Mouse (Mus musculus): ENCODE results near the gene Aip. TPM values are rescaled to one million over a fixed set of nuclear protein-coding genes. Genes with fewer than 3 reads are reported as not detected.
A peak's percentile ranks its signal among the peaks of the same experiment; 100 is the strongest.
"Not testable (repeated sequence)": the region's sequence is repeated elsewhere in the genome, so short reads cannot be mapped to it uniquely, and the experiment has no call there.

The Aip gene
- polyA plus RNA-seq, 1 experiment from 2014 or later: 98.5 TPM

DNA sequence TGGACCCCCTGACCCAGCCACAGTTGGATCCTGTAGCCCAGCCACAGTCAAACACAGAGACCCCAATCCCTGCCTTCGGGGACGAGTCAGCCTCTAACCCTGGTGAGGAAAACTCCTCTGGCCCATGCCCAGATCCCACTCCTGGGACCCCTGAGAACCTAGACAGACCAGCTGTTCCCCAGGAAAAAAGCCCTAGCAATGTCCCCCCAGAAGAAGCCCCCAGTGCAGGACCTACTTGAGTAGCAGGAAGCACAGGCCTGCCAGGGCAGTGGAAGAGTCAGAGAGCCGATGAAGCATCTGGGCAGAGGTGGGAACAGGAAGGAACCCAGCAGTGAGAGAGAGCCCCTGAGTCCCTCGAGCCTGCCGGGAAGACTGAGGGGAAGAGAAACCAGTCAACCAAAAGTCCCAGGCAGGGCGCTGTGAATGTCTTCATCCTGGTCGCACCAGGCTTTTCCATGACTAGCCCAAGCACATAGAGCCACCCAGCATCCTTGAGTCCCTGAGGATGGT is 18.2 kb upstream of the Aip start, which contains the start of gene Cabp4:
Cabp4 (minus strand) TSS at position 275 of the 510 bp plus-strand sequence.
- no peak for ATAC-seq (ENCODE audit: low FRiP score, low read depth)
- Histone ChIP-seq H3K9ac (peak within 1 kb of the TSS; percentile 19; the same call in 1 of the 2 replicates), H3K27ac (no peak within 1 kb of the TSS), H3K4me1 (peaks cover 6% of the 10 kb centered on the region), H3K36me3 (no peaks in the 10 kb centered on the region), H3K27me3 (no peaks in the 10 kb centered on the region), H3K4me3 (no peak within 1 kb of the TSS), H3K4me2 (replicated peaks) (no peak within 1 kb of the TSS), H3K9me3 (no peaks in the 10 kb centered on the region)
- 89% methylated on average over 7 of the region's 7 CpGs for WGBS

DNA sequence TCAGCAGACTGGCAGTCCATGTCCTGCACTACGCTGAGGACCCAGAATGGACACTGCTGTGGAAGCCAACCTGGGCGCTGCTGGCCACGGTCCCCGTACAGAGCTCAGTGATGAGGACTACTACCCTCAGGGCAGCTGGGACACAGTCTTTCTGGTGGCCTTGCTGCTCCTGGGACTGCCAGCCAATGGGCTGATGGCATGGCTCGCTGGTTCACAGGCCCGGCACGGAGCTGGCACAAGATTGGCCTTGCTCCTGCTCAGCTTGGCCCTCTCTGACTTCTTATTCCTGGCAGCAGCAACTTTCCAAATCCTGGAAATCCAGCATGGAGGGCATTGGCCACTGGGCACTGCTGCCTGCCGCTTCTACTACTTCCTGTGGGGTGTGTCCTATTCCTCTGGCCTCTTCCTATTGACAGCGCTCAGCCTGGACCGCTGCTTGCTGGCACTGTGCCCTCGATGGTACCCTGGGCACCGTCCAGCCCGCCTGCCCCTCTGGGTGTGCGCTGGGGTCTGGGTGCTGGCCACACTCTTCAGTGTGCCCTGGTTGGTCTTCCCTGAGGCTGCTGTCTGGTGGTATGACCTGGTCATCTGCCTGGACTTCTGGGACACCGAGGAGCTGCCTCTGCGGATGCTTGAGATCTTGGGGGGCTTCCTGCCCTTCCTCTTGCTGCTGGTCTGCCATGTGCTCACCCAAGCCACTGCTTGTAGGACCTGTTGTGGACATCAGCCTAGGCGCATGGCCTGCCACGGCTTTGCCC is 16.9 kb upstream of the Aip start:
- no peak for ATAC-seq (ENCODE audit: low FRiP score, low read depth)
- H3K27ac ChIP-seq: no peak overlapping the region
- peaks cover under 1% of the 10 kb centered on the region; the same call in 1 of the 2 replicates for H3K4me1 ChIP-seq
- H3K36me3 ChIP-seq: no peaks in the 10 kb centered on the region
- WGBS: 95% methylated on average over 18 of the region's 18 CpGs
- 0 out of 2 replicates have a peak overlapping the region, but pooled peaks have one; percentile 25 for H3K9ac ChIP-seq
- H3K27me3 ChIP-seq: no peaks in the 10 kb centered on the region
- no peaks in the 10 kb centered on the region for H3K9me3 ChIP-seq
- no peak overlapping the region for H3K4me3 ChIP-seq
- H3K4me2 ChIP-seq (replicated peaks): no peak overlapping the region

DNA sequence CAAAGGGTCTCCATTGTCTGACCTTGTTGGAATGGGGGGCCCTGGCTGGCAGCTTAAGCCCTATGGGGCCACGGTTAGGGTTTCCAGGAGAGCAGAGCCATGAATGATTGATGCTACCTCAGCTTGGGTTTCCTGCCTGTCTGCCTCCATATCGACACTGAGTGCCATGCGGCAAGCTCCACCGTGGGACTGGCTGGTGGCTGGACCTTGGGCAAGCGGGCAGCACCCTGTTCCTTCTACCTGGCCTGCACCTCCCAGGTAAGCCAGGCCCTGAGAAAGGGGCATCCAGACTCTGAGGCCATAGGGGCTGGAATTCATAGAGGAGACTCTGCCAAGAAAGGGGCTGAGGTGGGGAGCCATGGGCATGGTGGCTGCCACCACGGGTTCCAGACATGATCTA is 14.5 kb upstream of the Aip start:
- Histone ChIP-seq H3K27me3 (no peaks in the 10 kb centered on the region), H3K36me3 (no peaks in the 10 kb centered on the region), H3K4me2 (replicated peaks) (no peak overlapping the region), H3K4me3 (no peak overlapping the region), H3K4me1 (no peaks in the 10 kb centered on the region), H3K27ac (no peak overlapping the region), H3K9ac (no peak overlapping the region), H3K9me3 (no peaks in the 10 kb centered on the region)
- WGBS: 76% methylated on average over 6 of the region's 6 CpGs
- ATAC-seq (ENCODE audit: low FRiP score, low read depth): no peak

DNA sequence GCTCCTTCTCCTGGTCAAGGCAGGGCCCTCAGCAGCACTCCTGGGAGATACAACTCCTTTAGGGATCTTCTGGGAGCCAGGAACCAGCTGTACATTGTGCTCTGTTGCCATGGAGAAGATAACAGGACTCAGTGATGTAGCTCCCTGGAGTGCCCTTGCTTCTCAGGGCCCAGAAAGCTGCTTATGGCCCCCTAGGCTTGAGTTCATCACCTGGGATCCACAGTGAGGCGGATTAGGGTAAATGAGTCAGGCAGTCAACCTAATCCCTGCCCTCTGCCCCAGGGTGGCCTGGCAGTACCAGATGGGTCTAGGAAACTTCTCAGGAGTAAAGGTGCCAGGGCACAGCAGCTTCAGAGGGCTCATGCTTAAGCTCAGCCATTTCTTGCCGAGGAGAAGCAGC is 13.8 kb upstream of the Aip start, which contains the start of gene Gpr152:
Gpr152 (plus strand) TSS at position 342 of the 400 bp plus-strand sequence.
- Histone ChIP-seq H3K9ac (0 out of 2 replicates have a peak within 1 kb of the TSS, but pooled peaks have one; percentile 1), H3K4me1 (no peaks in the 10 kb centered on the region), H3K27ac (no peak within 1 kb of the TSS), H3K27me3 (no peaks in the 10 kb centered on the region), H3K4me3 (no peak within 1 kb of the TSS), H3K4me2 (replicated peaks) (no peak within 1 kb of the TSS), H3K9me3 (no peaks in the 10 kb centered on the region), H3K36me3 (no peaks in the 10 kb centered on the region)
- 63% methylated on average over 2 of the region's 2 CpGs for WGBS
- ATAC-seq (ENCODE audit: low FRiP score, low read depth): no peak

DNA sequence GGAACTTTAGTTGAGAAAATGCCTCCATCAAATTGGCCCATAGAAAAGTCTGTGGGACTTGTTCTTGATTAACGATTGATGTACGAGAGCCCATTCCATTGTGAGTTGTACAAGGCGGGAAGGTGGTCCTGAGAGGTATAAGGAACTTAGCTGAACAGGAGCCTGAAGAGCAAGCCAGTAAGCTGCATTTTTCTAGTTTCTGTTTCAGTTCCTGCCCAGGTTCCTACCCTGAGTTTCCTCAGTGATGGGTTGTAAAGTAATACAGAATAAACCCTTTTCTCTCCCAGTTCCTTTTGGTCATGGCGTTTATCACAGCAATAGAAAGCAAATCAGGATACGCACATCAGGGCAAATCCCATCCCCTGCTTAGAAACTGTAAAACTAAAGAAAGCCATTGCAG is 12.3 kb upstream of the Aip start:
- Histone ChIP-seq H3K27ac (no peak overlapping the region), H3K36me3 (peaks cover 8% of the 10 kb centered on the region), H3K9ac (no peak overlapping the region), H3K4me3 (no peak overlapping the region), H3K9me3 (no peaks in the 10 kb centered on the region), H3K4me1 (no peaks in the 10 kb centered on the region), H3K27me3 (no peaks in the 10 kb centered on the region), H3K4me2 (replicated peaks) (no peak overlapping the region)
- 82% methylated on average over 5 of the region's 5 CpGs for WGBS
- no peak for ATAC-seq (ENCODE audit: low FRiP score, low read depth)

DNA sequence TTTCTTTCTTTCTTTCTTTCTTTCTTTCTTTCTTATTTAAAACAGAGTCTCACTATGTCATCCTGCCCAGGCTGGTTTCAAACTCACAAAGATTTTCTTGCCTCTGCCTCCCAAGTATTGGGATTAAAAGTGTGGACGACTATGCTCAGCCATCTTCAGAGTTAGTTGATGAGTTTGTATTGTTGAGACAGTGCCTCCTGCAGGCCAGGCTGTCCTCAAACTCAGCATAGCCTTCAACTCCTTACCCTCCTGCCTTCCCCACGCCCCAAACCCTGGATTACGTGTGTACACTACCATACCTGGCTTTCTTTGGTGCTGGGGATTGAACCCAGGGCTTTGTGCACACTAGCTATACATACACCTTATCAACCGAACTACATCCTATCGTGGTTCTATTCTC is 10.8 kb upstream of the Aip start:
- no peak for ATAC-seq (ENCODE audit: low FRiP score, low read depth)
- WGBS: 85% methylated on average over 5 of the region's 5 CpGs
- H3K4me2 ChIP-seq (replicated peaks): no peak overlapping the region

DNA sequence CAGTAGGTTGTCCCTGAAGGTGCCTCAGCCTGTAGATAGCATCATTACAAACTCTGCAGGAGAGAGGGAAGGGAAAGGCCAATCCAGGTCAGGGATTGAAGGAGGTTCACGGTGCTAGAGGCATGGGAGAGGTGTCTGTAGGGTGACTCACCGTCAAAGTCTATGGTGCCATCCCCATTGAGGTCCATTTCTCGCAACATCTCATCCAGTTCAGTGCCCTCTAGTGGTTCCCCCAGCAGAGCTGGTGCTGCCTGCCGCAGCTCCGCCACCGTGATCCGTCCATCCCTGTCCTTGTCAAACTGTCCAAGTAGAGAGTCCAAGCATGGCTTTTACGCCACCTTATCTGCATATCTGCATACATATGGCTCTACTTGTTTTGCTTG is 10.3 kb upstream of the Aip start:
- H3K36me3 ChIP-seq: peaks cover 28% of the 10 kb centered on the region
- not testable (repeated sequence) for H3K4me1 ChIP-seq; H3K4me2 ChIP-seq (replicated peaks); H3K9me3 ChIP-seq; H3K27me3 ChIP-seq; H3K4me3 ChIP-seq; ATAC-seq (ENCODE audit: low FRiP score, low read depth); H3K27ac ChIP-seq; H3K9ac ChIP-seq
- 19% methylated on average over 8 of the region's 8 CpGs for WGBS

More for the DNA sequence above, 10.8 kb upstream of the Aip start:
- Histone ChIP-seq H3K4me3 (no peak overlapping the region), H3K9me3 (no peaks in the 10 kb centered on the region), H3K36me3 (peaks cover 23% of the 10 kb centered on the region), H3K4me1 (no peaks in the 10 kb centered on the region), H3K27ac (no peak overlapping the region), H3K9ac (no peak overlapping the region), H3K27me3 (no peaks in the 10 kb centered on the region)

DNA sequence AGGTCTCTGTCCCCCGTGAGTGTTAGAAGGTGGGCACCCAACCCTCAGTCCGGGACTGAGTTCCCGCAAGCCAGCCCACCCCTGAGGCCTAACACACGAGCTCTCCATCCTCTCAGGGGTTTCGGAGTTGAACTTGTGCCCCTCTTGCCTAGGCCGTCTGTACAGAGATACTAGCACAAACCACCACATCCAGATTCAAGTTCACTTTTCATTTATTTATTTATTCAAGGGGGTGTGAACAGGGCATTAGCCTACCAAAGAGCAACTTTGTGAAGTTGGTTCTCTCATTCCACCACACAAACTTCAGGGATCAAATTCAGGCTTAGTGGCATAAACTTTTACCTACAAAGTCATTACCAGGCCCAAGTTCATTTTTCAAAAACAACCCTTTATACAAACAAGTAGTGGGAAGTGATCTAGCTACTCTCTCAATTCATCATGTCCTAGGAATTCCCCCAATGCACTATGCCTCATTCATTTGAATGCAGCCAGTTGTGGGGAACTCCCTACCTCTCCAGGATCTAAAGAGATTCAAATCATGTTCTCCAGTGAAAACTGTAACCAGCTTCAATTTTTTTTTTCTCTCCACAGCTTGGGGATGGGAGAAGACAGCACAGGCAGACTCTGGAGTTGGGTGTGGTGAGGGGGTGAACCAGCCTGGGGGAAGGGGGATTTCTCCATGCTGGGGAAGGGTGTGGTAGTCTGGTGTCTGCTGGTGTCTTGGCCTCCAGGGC is 9.7 kb upstream of the Aip start:
- not testable (repeated sequence) for H3K27me3 ChIP-seq; H3K9me3 ChIP-seq; H3K9ac ChIP-seq; ATAC-seq (ENCODE audit: low FRiP score, low read depth); H3K4me3 ChIP-seq; H3K4me2 ChIP-seq (replicated peaks); H3K27ac ChIP-seq; H3K4me1 ChIP-seq
- peaks cover 31% of the 10 kb centered on the region for H3K36me3 ChIP-seq
- WGBS: 78% methylated on average over 6 of the region's 6 CpGs

DNA sequence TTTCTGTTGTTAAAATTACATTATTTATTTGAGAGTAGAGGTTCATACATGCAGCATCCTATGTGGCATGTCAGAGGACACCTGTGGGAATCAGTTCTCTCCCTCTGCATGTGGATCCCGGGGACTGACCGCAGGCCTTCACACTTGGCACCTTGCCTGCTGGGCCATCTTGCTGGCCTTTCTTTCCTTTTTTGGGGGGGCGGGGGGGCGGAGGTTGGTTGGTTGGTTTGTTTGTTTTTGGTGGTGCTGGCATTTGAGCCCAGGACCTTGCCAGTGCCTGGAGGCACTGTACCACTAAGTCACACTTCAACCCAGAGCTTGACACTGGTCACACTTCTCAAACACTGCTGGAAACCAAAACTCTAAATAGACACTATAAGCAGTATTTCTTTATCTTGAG is 8.7 kb upstream of the Aip start:
- H3K9ac ChIP-seq: no peak overlapping the region
- H3K27ac ChIP-seq: no peak overlapping the region
- no peaks in the 10 kb centered on the region for H3K27me3 ChIP-seq
- no peaks in the 10 kb centered on the region for H3K9me3 ChIP-seq
- H3K36me3 ChIP-seq: peaks cover 41% of the 10 kb centered on the region
- H3K4me3 ChIP-seq: no peak overlapping the region
- 84% methylated on average over 4 of the region's 4 CpGs for WGBS
- H3K4me2 ChIP-seq (replicated peaks): no peak overlapping the region
- ATAC-seq (ENCODE audit: low FRiP score, low read depth): no peak
- no peaks in the 10 kb centered on the region for H3K4me1 ChIP-seq

DNA sequence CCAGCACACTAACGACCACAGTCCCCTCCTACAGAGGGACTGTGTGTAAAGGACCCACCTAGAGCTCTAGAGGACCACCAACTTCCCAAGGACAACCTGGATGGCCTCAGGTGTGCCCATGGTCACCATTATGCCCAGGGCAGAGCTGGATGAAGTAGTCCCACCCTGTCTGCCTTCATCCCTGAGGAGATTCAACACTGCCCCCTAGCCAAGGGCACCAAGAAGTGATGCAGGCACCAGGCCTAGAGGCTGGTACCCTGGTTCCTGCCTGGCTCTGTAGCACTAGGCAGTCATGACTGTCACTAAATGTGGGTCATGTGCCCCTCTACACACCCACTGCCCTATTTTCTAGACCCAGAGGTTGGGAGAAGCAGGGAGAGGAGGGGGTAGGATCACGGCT is 6.1 kb upstream of the Aip start:
- no peak overlapping the region for H3K4me2 ChIP-seq (replicated peaks)
- ATAC-seq (ENCODE audit: low FRiP score, low read depth): no peak
- WGBS: 81% methylated on average over 2 of the region's 2 CpGs

DNA sequence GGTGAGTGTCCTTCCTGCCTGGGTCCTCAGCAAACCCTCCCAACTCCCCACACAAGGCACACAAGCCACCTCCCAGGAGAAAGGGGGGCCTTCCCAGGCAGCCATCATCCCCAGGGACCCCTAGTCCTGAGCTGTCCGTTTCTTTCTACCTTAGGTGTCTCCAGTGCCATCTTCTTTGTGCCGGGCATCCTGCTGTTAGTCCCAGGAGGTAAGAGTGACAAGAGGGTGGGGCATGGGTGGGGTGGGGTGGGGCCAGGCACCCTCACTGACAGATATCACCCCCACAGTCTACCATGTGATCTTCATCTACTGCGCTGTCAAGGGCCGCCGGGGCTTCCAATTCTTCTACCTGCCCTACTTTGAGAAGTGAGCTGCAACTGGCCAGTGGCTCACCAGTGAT is 5.4 kb upstream of the Aip start:
- 89% methylated on average over 5 of the region's 5 CpGs for WGBS
- Histone ChIP-seq H3K36me3 (peaks cover 62% of the 10 kb centered on the region), H3K27ac (no peak overlapping the region), H3K4me3 (no peak overlapping the region), H3K27me3 (no peaks in the 10 kb centered on the region), H3K4me2 (replicated peaks) (no peak overlapping the region), H3K9me3 (no peaks in the 10 kb centered on the region), H3K9ac (no peak overlapping the region), H3K4me1 (peaks cover 15% of the 10 kb centered on the region)
- ATAC-seq (ENCODE audit: low FRiP score, low read depth): no peak

More for the DNA sequence above, 6.1 kb upstream of the Aip start:
- Histone ChIP-seq H3K4me1 (peaks cover 10% of the 10 kb centered on the region), H3K36me3 (peaks cover 62% of the 10 kb centered on the region), H3K27ac (no peak overlapping the region), H3K9me3 (no peaks in the 10 kb centered on the region), H3K4me3 (no peak overlapping the region), H3K27me3 (no peaks in the 10 kb centered on the region), H3K9ac (no peak overlapping the region)

DNA sequence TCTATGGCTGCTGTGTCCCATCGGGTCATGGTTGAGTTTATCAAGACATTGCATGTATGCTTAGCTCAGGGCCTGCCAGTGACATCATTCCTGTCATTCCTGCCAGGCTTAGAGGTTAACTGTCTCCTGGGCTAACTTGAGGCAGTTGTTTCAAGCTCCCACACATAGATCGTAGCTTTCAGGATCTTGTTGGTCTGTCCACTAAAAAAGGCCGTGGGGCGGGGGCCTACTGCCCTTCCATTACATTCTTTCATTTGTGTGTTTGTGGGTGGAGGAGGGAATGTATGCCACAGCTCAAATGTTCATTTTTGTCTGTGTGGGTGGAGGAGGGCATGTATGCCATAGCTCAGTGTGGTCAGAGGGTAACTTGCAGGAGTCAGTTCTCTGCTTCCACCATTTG is 4.4 kb upstream of the Aip start:
- no peak overlapping the region for H3K9ac ChIP-seq
- WGBS: 92% methylated on average over 4 of the region's 4 CpGs

More for the DNA sequence above, 4.4 kb upstream of the Aip start:
- Histone ChIP-seq H3K27ac (no peak overlapping the region), H3K27me3 (no peaks in the 10 kb centered on the region), H3K36me3 (peaks cover 62% of the 10 kb centered on the region), H3K4me3 (no peak overlapping the region), H3K9me3 (no peaks in the 10 kb centered on the region), H3K4me2 (replicated peaks) (no peak overlapping the region), H3K4me1 (peaks cover 16% of the 10 kb centered on the region)
- ATAC-seq (ENCODE audit: low FRiP score, low read depth): no peak

All from limb, embryonic 13.5 days (tissue).